In the genomic region with DNA sequence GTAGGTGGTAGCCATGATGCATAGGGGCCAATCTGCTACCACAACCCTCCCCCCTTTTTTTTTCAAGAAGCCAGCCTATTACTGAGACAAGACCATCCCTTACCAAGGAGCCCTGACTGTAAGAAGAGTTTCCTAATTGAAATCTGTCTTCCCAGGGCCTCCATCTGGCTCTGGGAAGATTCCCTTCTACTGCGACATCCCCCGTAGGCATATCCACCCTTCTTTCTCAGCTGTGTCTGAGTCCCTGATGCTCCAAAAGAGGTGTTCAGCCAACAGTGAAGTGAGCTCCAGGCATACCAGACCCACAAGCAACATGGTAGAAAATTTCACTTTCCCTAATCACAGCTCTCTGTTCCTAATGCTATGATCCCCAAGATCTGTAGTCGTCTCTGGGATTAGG, we compare ENCODE assay signal across 35 mouse cellular contexts. TPM values are rescaled to one million over a fixed set of nuclear protein-coding genes. Genes with fewer than 3 reads are reported as not detected.
A peak's percentile ranks its signal among the peaks of the same experiment; 100 is the strongest.
DNase-seq lines count a peak whose midpoint lies in the region; ATAC-seq and TF ChIP-seq lines count a peak whose summit lies in the region.
"Had no signal": no experiment of that assay in that cellular context is flagged by ENCODE, and none has a peak within 500 bp of the region (broad histone marks: within the 10 kb centered on the region; RNA-seq: fewer than 3 reads in every experiment).

No protein-coding gene starts in this region.

- no peak overlapping the region for H3K4me2 ChIP-seq in kidney, embryonic 14.5 days (replicated peaks; ENCODE audit: low read depth, low read length)
- H3K4me2 ChIP-seq: embryonic facial prominence, embryonic 13.5 days; forebrain, embryonic 12.5 days; heart, embryonic 13.5 days; hindbrain, embryonic 14.5 days had no signal

- no peaks in the 10 kb centered on the region for H3K36me3 ChIP-seq in kidney, embryonic 14.5 days (ENCODE audit: control insufficient read depth, insufficient read depth, low read length)
- H3K36me3 ChIP-seq: embryonic facial prominence, embryonic 10.5 days; embryonic facial prominence, embryonic 13.5 days; forebrain, embryonic 12.5 days; G1E; heart, embryonic 10.5 days; heart, embryonic 13.5 days had no signal

- H3K4me3 ChIP-seq in layer of hippocampus, adult 2 months, result no peak overlapping the region
- H3K4me3 ChIP-seq in kidney, embryonic 14.5 days (ENCODE audit: low read length), result no peak overlapping the region
- H3K4me3 ChIP-seq: embryonic facial prominence, embryonic 10.5 days; embryonic facial prominence, embryonic 13.5 days; erythroblast, embryonic 14.5 days; forebrain, embryonic 12.5 days; heart, adult 2 months; heart, embryonic 10.5 days; heart, embryonic 13.5 days had no signal

- no peaks in the 10 kb centered on the region for H3K9me3 ChIP-seq in kidney, embryonic 14.5 days (ENCODE audit: control insufficient read depth, low read length)
- H3K9me3 ChIP-seq: embryonic facial prominence, embryonic 10.5 days; embryonic facial prominence, embryonic 13.5 days; forebrain, embryonic 12.5 days; G1E; heart, embryonic 10.5 days; heart, embryonic 13.5 days had no signal

- H3K4me1 ChIP-seq in kidney, embryonic 14.5 days (ENCODE audit: control insufficient read depth, insufficient read depth, low read length), result 0 out of 2 replicates have a peak, but pooled peaks cover 4% of the 10 kb centered on the region

- H3K9ac ChIP-seq in kidney, embryonic 14.5 days (ENCODE audit: low read depth, low read length), result no peak overlapping the region
- H3K9ac ChIP-seq: embryonic facial prominence, embryonic 13.5 days; forebrain, embryonic 12.5 days; heart, embryonic 13.5 days; hindbrain, embryonic 14.5 days had no signal

- no peaks in the 10 kb centered on the region for H3K27me3 ChIP-seq in kidney, embryonic 14.5 days (ENCODE audit: control insufficient read depth, insufficient read depth, low read length)

- no peak for TF ChIP-seq CTCF in layer of hippocampus, adult 2 months (conservative IDR thresholded peaks at IDR 0.05)

- WGBS in kidney, embryonic 14.5 days, result 79% methylated on average over 3 of the region's 3 CpGs

- DNase-seq in frontal cortex, postnatal 25 days (ENCODE audit: low spot score in 2 of 2), result no peak
- DNase-seq in layer of hippocampus, adult 2 months (ENCODE audit: low spot score in 2 of 2), result peak; percentile 43 to 60
- DNase-seq in layer of hippocampus, postnatal 36 days, result no peak
- DNase-seq in brain, adult 2 months (ENCODE audit: low read depth, low spot score), result peak; percentile 63
- peak; percentile 41 for DNase-seq in telencephalon, adult 2 months (ENCODE audit: low read depth, low spot score)
- DNase-seq: adrenal gland, postnatal 10 days; adrenal gland, postnatal 36 days; B cell, adult 2 months; cerebellum, adult 11 months; cerebellum, adult 2 months; cerebellum, adult 9-11 months; cerebellum, postnatal 36 days; embryo, embryonic 11 days; gastrocnemius, postnatal 10 days; gastrocnemius, postnatal 36 days; heart, adult 2 months; heart, postnatal 14 days; heart, postnatal 4 days had no signal

- ATAC-seq in frontal cortex, adult (ENCODE audit: low TSS enrichment), result peak; percentile 80
- no peak for ATAC-seq in kidney, embryonic 14.5 days (ENCODE audit: low FRiP score, low TSS enrichment)
- ATAC-seq: forebrain, embryonic 16.5 days; hindbrain, postnatal 0 days; Patski had no signal

- no peak overlapping the region for H3K27ac ChIP-seq in layer of hippocampus, adult 2 months
- no peak overlapping the region for H3K27ac ChIP-seq in kidney, embryonic 14.5 days (ENCODE audit: low read depth, low read length)
- H3K27ac ChIP-seq: embryonic facial prominence, embryonic 10.5 days; embryonic facial prominence, embryonic 13.5 days; forebrain, embryonic 12.5 days; heart, adult 2 months; heart, embryonic 10.5 days; heart, embryonic 13.5 days; hindbrain, embryonic 14.5 days; hindbrain, postnatal 0 days had no signal

RNA-seq across cellular contexts. Expression of gene C1qa, which starts 20.9 kb away (rescaled TPM):
- 10 to 100 TPM; 48.1 to 48.3 TPM for total RNA-seq in layer of hippocampus, adult 2 months (2021)
- 10 to 100 TPM; 48.9 to 50.7 TPM for total RNA-seq in layer of hippocampus, postnatal 36 days (2021)
- 16.8 and 17.4 TPM in 2 replicates for polyA plus RNA-seq in kidney, embryonic 14.5 days (2014; fragmentation: Nextera tagmentation; extraction: Ambion mirVana)
- total RNA-seq: CH12.LX had no signal
- polyA plus RNA-seq: G1E, Patski had no signal

RNA-seq across cellular contexts. Expression of gene C1qc, which starts 26.7 kb away (rescaled TPM):
- 10 to 100 TPM; 40.0 to 41.8 TPM for total RNA-seq in layer of hippocampus, adult 2 months (2021)
- total RNA-seq in layer of hippocampus, postnatal 36 days (2021), result 10 to 100 TPM; 36.1 to 37.7 TPM
- 16.9 and 21.3 TPM in 2 replicates for polyA plus RNA-seq in kidney, embryonic 14.5 days (2014; fragmentation: Nextera tagmentation; extraction: Ambion mirVana)
- total RNA-seq: CH12.LX had no signal
- polyA plus RNA-seq: Patski had no signal

RNA-seq across cellular contexts. Expression of gene C1qb, which starts 33.5 kb away (rescaled TPM):
- total RNA-seq in layer of hippocampus, adult 2 months (2021), result 10 to 100 TPM; 51.1 to 52.0 TPM
- 10 to 100 TPM; 47.8 to 51.2 TPM for total RNA-seq in layer of hippocampus, postnatal 36 days (2021)
- polyA plus RNA-seq in kidney, embryonic 14.5 days (2014; fragmentation: Nextera tagmentation; extraction: Ambion mirVana), result 37.1 and 38.8 TPM in 2 replicates
- total RNA-seq: CH12.LX had no signal
- polyA plus RNA-seq: Patski had no signal

RNA-seq across cellular contexts. Expression of gene Epha8, which starts 37.1 kb away (rescaled TPM):
- total RNA-seq in layer of hippocampus, adult 2 months (2021), result 1 to 10 TPM; 1.4 to 2.7 TPM
- 1 to 10 TPM; 2.0 to 2.1 TPM for total RNA-seq in layer of hippocampus, postnatal 36 days (2021)
- 0.19 and 0.27 TPM in 2 replicates for polyA plus RNA-seq in kidney, embryonic 14.5 days (2014; fragmentation: Nextera tagmentation; extraction: Ambion mirVana)
- total RNA-seq: CH12.LX; gastrocnemius, adult 18-20 months; gastrocnemius, postnatal 36 days; granulocyte monocyte progenitor cell, adult 5-6 weeks; heart, adult 2 months; heart, postnatal 14 days; heart, postnatal 4 days had no signal
- polyA plus RNA-seq: G1E; heart, embryonic 16.5 days; Patski had no signal

Comparison
In these comparisons a context has a peak if more than half of its experiments do, and no peak if none do; other contexts are left out.
1. DNase-seq: peak in layer of hippocampus, adult 2 months (2 of 2), brain, adult 2 months (single experiment) and telencephalon, adult 2 months (single experiment); none in frontal cortex, postnatal 25 days (0 of 2) and layer of hippocampus, postnatal 36 days (0 of 2).